Mouse (Mus musculus) hindbrain, embryonic 10.5 days (tissue): ENCODE measurements around the gene Agxt. TPM values are rescaled to one million over a fixed set of nuclear protein-coding genes. Genes with fewer than 3 reads are reported as not detected.

Experiments used
- DNase-seq: peaks from one replicate; pipeline ENCODE4 v3.0.0-alpha.2; 2017; ENCODE audit warnings: low spot score
- H3K27ac ChIP-seq: fragments of 300-500 bp; sonication (generic); 2 replicates; pipeline ENCODE4 v1.5.1; 2016; ENCODE audit warnings: mild to moderate bottlenecking, moderate library complexity
- H3K27me3 ChIP-seq: fragments of 300-500 bp; sonication (generic); 2 replicates; pipeline ENCODE4 v1.6.1; 2016; ENCODE audit warnings: mild to moderate bottlenecking; ENCODE audit not compliant: poor library complexity, insufficient read depth, severe bottlenecking
- H3K36me3 ChIP-seq: fragments of 300-500 bp; sonication (generic); 2 replicates; pipeline ENCODE4 v1.6.1; 2016; ENCODE audit warnings: mild to moderate bottlenecking, moderate library complexity
- H3K4me1 ChIP-seq: fragments of 300-500 bp; sonication (generic); replicated peaks from 2 replicates; pipeline ENCODE4 v1.6.1; 2016; ENCODE audit warnings: mild to moderate bottlenecking
- H3K4me3 ChIP-seq: fragments of 300-500 bp; sonication (generic); 2 replicates; pipeline ENCODE4 v1.5.1; 2016; ENCODE audit warnings: mild to moderate bottlenecking, moderate library complexity
- H3K9me3 ChIP-seq: fragments of 300-500 bp; sonication (generic); 2 replicates; pipeline ENCODE4 v1.6.1; 2016; ENCODE audit warnings: mild to moderate bottlenecking, moderate library complexity
- WGBS: fragments of 180-500 bp; shearing (Covaris S2); methylation state at CpG from one replicate; pipeline ENCODE4 v1.1.7; 2016; 5-methylcytosine and 5-hydroxymethylcytosine counted together
- polyA plus RNA-seq: library from polyadenylated mRNA; unstranded; fragments of >200 nt; fragmentation: Nextera tagmentation; extraction: Ambion mirVana; gene quantifications from 2 replicates; pipeline ENCODE4 v1.2.1, GENCODE M21; 2016

Gene Agxt
- polyA plus RNA-seq, 1 experiment from 2014 or later, result not detected

DNA sequence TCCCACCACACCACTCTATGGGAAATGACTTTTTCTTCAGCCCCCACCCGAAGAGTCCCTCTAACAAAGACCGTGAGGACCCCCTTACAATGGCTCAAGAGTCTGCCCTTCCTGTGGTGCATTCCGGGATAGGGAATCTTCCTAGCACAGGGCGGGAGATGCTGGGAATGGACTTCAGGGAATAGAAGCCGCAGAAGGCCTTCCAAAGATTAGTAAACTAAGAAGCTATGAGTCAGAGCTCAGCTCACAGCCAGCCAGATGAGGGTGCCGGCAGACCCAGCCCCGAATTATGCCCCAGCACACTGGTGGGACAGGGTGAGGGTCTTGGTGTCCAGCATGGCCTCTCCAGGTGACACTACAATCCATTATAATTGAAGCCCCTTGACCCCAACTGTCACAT lies 47.2 kb downstream of the Agxt start:
- H3K27me3 ChIP-seq, result peaks cover 18% of the 10 kb centered on the region
- H3K36me3 ChIP-seq, result no peaks in the 10 kb centered on the region
- H3K9me3 ChIP-seq, result no peaks in the 10 kb centered on the region
- 92% methylated on average over 7 of the region's 7 CpGs for WGBS
- DNase-seq, result no peak
- peaks cover 19% of the 10 kb centered on the region for H3K4me1 ChIP-seq
- no peak overlapping the region for H3K4me3 ChIP-seq
- no peak overlapping the region for H3K27ac ChIP-seq

DNA sequence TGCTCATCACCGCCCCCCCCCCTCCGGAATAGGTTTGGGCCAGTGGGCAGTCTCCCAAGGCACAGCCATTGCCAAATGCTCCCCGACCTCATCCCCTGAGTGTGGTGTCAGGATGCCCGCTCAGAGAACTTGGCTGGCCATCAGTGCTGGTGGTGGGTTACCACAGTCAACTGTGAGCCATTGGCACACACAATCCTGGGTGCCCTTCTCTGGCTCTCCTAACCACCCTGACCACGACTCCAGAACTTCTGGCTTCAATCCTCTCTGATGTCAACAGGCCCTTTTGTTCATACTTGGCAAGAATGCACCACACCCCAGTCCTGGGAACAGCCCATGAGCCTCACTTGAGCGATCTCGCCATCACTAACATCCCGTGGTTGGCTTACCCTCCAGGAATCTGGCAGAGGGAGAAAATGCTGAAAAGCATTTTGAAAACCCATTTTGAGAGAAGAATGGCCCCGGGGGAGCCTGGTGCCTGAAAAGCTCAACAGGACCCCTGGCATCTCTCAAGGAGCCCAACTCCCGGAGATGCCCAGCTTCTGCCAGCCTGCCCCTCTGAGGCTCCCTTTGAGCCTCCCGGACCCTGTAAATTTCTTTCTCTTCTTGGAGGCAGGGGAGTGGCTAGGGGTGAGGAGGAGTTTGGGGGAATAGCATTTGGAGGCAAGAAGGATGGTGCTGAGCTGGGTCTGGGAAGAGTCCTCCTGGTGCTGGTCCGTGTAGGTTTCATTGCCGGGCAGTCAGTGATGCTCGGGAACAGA lies 49.2 kb downstream of the Agxt start:
- no peaks in the 10 kb centered on the region for H3K36me3 ChIP-seq
- H3K4me3 ChIP-seq, result no peak overlapping the region
- DNase-seq, result no peak
- H3K27ac ChIP-seq, result no peak overlapping the region
- H3K4me1 ChIP-seq, result peaks cover 15% of the 10 kb centered on the region; the same call in 1 of the 2 replicates
- peaks cover 18% of the 10 kb centered on the region for H3K27me3 ChIP-seq
- WGBS, result 81% methylated on average over 14 of the region's 14 CpGs
- H3K9me3 ChIP-seq, result no peaks in the 10 kb centered on the region

DNA sequence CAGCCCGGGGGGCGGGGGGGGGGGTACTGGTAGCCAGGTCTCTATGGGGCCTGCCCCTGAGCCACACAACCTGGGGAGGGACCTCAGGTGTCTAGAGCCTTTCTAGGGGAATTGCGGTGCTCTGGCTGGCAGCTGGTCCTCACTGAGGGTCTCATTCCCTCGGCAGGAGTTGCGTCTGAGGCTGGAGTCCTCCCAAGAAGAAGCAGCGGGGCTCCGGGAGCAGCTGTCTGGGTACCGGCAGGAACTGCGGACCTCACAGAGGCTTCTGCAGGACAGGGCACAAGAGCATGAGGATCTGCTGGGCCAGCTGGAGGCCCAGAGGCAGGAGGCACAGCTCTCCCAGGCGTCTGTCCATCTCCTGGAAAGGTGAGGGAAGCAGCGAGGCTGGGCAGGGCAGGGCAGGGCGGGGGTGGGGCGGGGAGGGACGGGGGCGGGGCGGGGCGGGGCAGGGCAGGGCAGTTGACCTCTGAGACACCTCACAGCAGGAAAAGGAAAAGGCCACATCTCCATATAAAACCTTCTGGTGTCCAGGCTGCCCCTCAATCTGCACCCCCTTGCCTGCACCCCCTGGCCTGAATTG lies 55.8 kb downstream of the Agxt start:
- H3K4me3 ChIP-seq, result peak overlapping the region; percentile 26
- H3K4me1 ChIP-seq, result peaks cover 21% of the 10 kb centered on the region
- DNase-seq, result no peak
- no peaks in the 10 kb centered on the region for H3K9me3 ChIP-seq
- 8% methylated on average over 15 of the region's 17 CpGs for WGBS
- no peak overlapping the region; the same call in 1 of the 2 replicates for H3K27ac ChIP-seq
- H3K36me3 ChIP-seq, result no peaks in the 10 kb centered on the region
- peaks cover 40% of the 10 kb centered on the region for H3K27me3 ChIP-seq

DNA sequence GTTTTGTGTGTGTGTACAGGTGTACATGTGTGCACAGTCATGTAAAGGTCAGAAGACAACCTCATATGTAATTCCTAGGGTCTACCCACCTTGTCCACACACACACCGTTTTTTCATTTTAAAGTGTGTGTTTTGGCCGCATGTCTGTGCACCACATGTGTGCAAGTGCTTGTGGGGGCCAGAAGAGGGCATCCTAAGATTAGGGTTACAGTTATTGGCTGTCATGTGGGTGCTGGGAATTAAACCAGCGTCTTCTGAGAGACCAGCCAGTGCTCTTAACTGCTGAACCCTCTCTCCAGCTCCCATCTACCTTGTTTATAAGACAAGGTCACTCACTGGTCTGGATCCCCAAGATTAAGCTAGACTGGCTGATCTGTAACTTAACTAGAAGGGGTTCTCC lies 59.9 kb downstream of the Agxt start:
- Histone ChIP-seq H3K27ac (no peak overlapping the region), H3K4me3 (no peak overlapping the region), H3K9me3 (peaks cover 4% of the 10 kb centered on the region; the same call in 1 of the 2 replicates), H3K27me3 (peaks cover 19% of the 10 kb centered on the region), H3K4me1 (peaks cover 21% of the 10 kb centered on the region), H3K36me3 (no peaks in the 10 kb centered on the region)
- 90% methylated on average over 3 of the region's 3 CpGs for WGBS
- DNase-seq, result no peak

Other genes starting within 250 kb of the Agxt start
- 0.29 and 0.30 TPM in 2 replicates for gene Ankmy1, start 232.3 kb upstream of the Agxt start, polyA plus RNA-seq
- 10.8 and 11.1 TPM in 2 replicates for gene Dusp28, start 228.3 kb upstream of the Agxt start, polyA plus RNA-seq
- 27.3 and 27.5 TPM in 2 replicates for gene Rnpepl1, start 224.5 kb upstream of the Agxt start, polyA plus RNA-seq
- 44.6 and 53.0 TPM in 2 replicates for gene Capn10, start 200.9 kb upstream of the Agxt start, polyA plus RNA-seq
- 0.05 and 0.51 TPM in 2 replicates for gene Gpr35, start 184.4 kb upstream of the Agxt start, polyA plus RNA-seq
- not detected in 2 replicates for gene Aqp12, start 128.9 kb upstream of the Agxt start, polyA plus RNA-seq
- 48.2 and 79.0 TPM in 2 replicates for gene Kif1a, start 33.3 kb upstream of the Agxt start, polyA plus RNA-seq
- gene 2310007B03Rik, start 25.7 kb downstream of the Agxt start, polyA plus RNA-seq, result 0.78 and 1.1 TPM in 2 replicates
- gene Crocc2, start 33.5 kb downstream of the Agxt start, polyA plus RNA-seq, result 0.07 and 0.30 TPM in 2 replicates
- 3.4 and 3.5 TPM in 2 replicates for gene Sned1, start 100.6 kb downstream of the Agxt start, polyA plus RNA-seq
- 33.5 and 37.5 TPM in 2 replicates for gene Mterf4, start 170.7 kb downstream of the Agxt start, polyA plus RNA-seq
- 74.2 and 78.5 TPM in 2 replicates for gene Ppp1r7, start 207.6 kb downstream of the Agxt start, polyA plus RNA-seq
- 19.7 and 29.7 TPM in 2 replicates for gene Pask, start 208.2 kb downstream of the Agxt start, polyA plus RNA-seq
- 0.07 and 0.29 TPM in 2 replicates for gene Ano7, start 238.7 kb downstream of the Agxt start, polyA plus RNA-seq